Mouse (Mus musculus) retina, postnatal 1 day (tissue): ENCODE results near the gene Csnk1g1.
A peak's percentile ranks its signal among the peaks of the same experiment; 100 is the strongest.

Experiments used
- DNase-seq: peaks from one replicate; pipeline ENCODE4 v3.0.0-alpha.2; 2012

The Csnk1g1 gene

GRCm38 (mm10) chr9:65998965-65999364, 90.2 kb downstream of the Csnk1g1 start:
- DNase-seq = no peak

- DNase-seq = peak; percentile 69
These were observed 95.7 kb downstream of the Csnk1g1 start for GRCm38 (mm10) chr9:66004380-66004779.

- DNase-seq = no peak
These were observed 99.0 kb downstream of the Csnk1g1 start for GRCm38 (mm10) chr9:66007603-66008202.

GRCm38 (mm10) chr9:66020601-66021000, 111.9 kb downstream of the Csnk1g1 start:
- DNase-seq = no peak

GRCm38 (mm10) chr9:66038082-66038481, 129.4 kb downstream of the Csnk1g1 start:
- no peak for DNase-seq

GRCm38 (mm10) chr9:66038581-66038980, 129.9 kb downstream of the Csnk1g1 start:
- DNase-seq = no peak

- no peak for DNase-seq
These were observed 130.6 kb downstream of the Csnk1g1 start for GRCm38 (mm10) chr9:66039290-66039689.

- no peak for DNase-seq
These were observed 132.1 kb downstream of the Csnk1g1 start for GRCm38 (mm10) chr9:66040801-66041200.

GRCm38 (mm10) chr9:66042331-66042730, 133.6 kb downstream of the Csnk1g1 start:
- no peak for DNase-seq

GRCm38 (mm10) chr9:66043241-66043640, 134.5 kb downstream of the Csnk1g1 start:
- no peak for DNase-seq

GRCm38 (mm10) chr9:66049931-66050601, 141.3 kb downstream of the Csnk1g1 start:
- DNase-seq = no peak

- DNase-seq = no peak
These were observed 142.8 kb downstream of the Csnk1g1 start for GRCm38 (mm10) chr9:66051493-66051892.

GRCm38 (mm10) chr9:66052731-66053130, 144.0 kb downstream of the Csnk1g1 start:
- DNase-seq = no peak

GRCm38 (mm10) chr9:66053620-66054019, 144.9 kb downstream of the Csnk1g1 start:
- no peak for DNase-seq

GRCm38 (mm10) chr9:66059583-66060307, 151.0 kb downstream of the Csnk1g1 start, which contains the start of gene Ppib:
Gene Ppib (plus strand): TSS chr9:66060222.
- peak; percentile 98 for DNase-seq

- DNase-seq = no peak
These were observed 151.6 kb downstream of the Csnk1g1 start for GRCm38 (mm10) chr9:66060308-66060647.

- DNase-seq = peak; percentile 81
These were observed 152.3 kb downstream of the Csnk1g1 start for GRCm38 (mm10) chr9:66060986-66061385.

GRCm38 (mm10) chr9:66061656-66062055, 152.9 kb downstream of the Csnk1g1 start:
- no peak for DNase-seq

- no peak for DNase-seq
These were observed 154.7 kb downstream of the Csnk1g1 start for GRCm38 (mm10) chr9:66063446-66063845.

GRCm38 (mm10) chr9:66064316-66064715, 155.6 kb downstream of the Csnk1g1 start:
- no peak for DNase-seq

- DNase-seq = no peak
These were observed 158.1 kb downstream of the Csnk1g1 start for GRCm38 (mm10) chr9:66066791-66067190.

GRCm38 (mm10) chr9:66067542-66067941, 158.8 kb downstream of the Csnk1g1 start:
- peak; percentile 62 for DNase-seq

GRCm38 (mm10) chr9:66068056-66068455, 159.3 kb downstream of the Csnk1g1 start:
- no peak for DNase-seq

GRCm38 (mm10) chr9:66068971-66069391, 160.3 kb downstream of the Csnk1g1 start:
- DNase-seq = peak; percentile 71
